Mouse (Mus musculus): ENCODE results near the gene Hist2h4. TPM values are rescaled to one million over a fixed set of nuclear protein-coding genes. Genes with fewer than 3 reads are reported as not detected.
"Not testable (repeated sequence)": the region's sequence is repeated elsewhere in the genome, so short reads cannot be mapped to it uniquely, and the experiment has no call there.

The Hist2h4 gene
- 1 to 10 TPM; 7.0 to 7.1 TPM for polyA plus RNA-seq (2017; shearing (Covaris generic))

DNA sequence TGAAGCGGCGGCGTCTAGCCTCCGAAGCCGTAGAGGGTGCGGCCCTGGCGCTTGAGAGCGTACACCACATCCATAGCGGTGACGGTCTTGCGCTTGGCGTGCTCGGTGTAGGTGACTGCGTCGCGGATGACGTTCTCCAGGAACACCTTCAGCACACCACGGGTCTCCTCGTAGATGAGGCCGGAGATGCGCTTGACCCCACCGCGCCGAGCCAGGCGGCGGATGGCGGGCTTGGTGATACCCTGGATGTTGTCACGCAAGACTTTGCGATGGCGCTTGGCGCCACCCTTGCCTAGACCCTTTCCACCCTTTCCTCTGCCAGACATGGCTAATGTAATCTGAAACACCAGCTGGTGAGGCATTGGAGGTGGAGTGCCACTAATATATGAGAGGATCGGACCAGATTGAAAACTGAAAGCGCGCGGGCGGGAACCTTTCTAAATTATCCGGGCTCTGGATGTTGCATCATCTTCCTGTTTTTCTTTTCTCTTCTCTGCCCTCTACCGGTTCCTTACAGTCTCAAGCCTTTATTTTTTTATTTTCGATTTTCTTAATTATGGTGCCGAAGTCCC lies at the start of gene Hist2h4:
Gene Hist2h4 (minus strand): TSS at position 333 of the 572 bp plus-strand sequence.
- peak; percentile 83 for ATAC-seq

GRCm38 (mm10) chr3:96312341-96313098 lies 49.4 kb upstream of the Hist2h4 start:
- ATAC-seq: no peak

DNA sequence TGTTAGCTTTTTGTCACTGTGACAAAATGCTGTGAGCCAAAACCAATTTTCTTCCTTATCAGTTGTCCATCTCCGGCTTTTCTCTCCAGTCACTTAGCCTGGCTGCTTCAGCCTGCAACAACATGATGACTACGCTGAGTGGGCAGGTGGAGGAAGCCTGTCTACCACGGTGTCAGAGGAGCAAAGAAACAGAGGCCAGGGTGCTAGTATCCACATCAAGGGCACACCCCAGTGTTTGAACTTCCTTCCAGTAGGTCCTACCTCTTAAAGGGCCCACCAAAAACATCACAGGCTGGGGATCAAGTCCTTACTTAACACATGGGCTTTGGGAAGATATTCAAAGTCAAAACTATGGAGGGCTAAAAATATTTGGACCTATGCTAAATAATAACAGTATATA lies 46.3 kb upstream of the Hist2h4 start:
- no peak for ATAC-seq

- ATAC-seq: no peak
Observed at GRCm38 (mm10) chr3:96306506-96306905, 43.4 kb upstream of the Hist2h4 start.

DNA sequence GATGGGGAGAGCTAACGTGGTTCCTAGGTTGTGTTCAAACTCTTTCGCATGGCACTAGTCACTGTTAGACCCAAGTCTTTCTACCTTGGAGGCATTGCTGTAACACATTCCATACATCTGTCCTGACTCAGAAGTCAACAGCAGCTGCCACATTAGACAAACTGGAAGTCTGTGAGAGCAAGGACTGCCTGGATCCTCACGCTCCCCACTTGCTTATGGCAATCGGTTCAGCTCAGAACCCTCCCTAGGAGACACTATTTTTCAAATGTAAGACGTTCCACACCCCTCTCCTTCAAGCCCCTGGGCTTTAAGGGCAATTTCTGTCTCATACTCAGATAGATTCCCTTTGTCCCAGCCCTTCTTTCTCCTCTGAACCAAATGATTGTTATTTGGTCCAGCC lies 39.0 kb upstream of the Hist2h4 start:
- ATAC-seq: no peak

DNA sequence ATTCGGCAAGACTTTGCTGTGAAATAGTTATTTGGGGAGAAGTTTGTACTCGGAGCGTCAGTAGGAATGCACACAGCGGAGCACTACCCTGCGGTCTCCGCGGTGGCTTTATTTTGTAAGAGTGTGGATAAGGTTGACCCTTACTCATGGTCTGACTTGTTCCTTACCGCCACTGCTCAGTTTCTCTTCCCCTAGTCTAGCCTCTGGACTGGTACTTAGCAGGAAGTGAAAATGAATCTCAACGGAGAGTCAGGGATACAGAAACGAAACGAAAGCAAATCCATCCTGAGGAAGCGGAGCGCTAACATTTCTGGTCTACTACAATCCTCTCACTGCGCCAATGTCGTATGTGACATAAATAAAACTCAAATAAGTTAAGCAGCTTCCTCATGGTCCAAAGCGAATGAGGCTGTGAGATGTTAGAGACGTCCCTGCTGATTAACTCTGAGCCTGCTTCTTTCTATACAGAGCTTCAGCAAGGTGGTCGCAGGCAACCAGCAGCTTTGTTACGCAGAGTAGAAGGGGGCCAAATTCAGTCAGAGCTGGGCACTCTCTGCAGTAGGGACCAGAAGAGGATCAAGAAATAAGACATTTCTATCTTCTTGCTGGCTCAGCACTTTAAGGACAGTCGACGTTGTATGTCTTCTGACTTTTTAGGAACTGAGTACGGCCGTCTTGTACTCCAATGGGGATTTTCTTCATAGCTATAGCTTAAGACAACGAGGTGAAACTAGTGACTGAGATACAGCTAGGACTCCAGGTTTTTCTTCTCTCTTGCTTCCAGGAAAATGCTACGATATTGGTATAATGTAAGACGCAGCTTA lies 37.8 kb upstream of the Hist2h4 start:
- ATAC-seq: peak; percentile 41

- no peak for ATAC-seq
Observed at GRCm38 (mm10) chr3:96299562-96299961, 36.5 kb upstream of the Hist2h4 start.

- no peak for ATAC-seq
Observed at GRCm38 (mm10) chr3:96298360-96298759, 35.2 kb upstream of the Hist2h4 start.

- ATAC-seq: no peak
Observed at GRCm38 (mm10) chr3:96293787-96294186, 30.7 kb upstream of the Hist2h4 start, which contains the start of gene Fcgr1. Gene Fcgr1, minus strand, starts transcription at chr3:96293969.

DNA sequence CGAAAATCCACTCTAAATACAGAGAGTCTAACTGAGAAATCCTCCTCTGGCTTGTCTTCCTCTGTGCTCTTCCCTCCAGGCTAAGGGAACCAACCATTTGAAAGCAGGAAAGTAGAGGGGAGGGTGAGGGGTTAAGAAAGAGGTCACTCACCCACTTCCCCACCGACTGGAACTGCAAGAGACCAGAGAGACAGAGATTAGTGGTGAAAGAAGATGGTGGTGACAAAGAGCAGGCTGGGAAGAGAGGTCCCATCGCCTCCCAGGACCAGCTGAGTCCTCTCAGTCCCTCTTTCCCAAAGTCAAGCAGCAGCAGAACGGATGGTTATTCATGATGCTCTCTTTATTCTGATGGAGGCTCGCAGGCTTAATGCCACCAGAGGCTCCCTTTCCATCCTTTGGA lies 30.3 kb upstream of the Hist2h4 start:
- no peak for ATAC-seq

- no peak for ATAC-seq
Observed at GRCm38 (mm10) chr3:96292641-96293040, 29.5 kb upstream of the Hist2h4 start.

- ATAC-seq: not testable (repeated sequence)
Observed at GRCm38 (mm10) chr3:96290727-96291126, 27.6 kb upstream of the Hist2h4 start.

DNA sequence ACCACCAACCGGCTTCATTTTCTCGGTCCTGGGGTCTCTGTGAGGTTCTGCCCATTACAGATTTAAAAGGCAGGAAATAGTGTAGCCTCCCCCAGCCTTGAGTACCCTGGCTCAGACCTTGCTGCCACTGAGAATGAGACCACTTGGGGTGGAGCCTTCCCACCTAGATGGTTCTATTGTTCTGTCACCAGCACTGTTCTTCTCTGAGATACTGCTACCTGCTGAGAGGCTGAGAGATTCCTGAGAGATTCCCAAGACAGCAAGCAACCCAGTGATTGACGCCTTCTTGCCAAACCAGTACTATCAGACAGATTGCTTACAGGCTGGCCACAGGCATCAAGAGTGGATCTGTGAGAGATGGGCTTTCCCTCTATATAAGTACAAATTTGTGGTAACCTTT lies 26.1 kb upstream of the Hist2h4 start:
- ATAC-seq: no peak

DNA sequence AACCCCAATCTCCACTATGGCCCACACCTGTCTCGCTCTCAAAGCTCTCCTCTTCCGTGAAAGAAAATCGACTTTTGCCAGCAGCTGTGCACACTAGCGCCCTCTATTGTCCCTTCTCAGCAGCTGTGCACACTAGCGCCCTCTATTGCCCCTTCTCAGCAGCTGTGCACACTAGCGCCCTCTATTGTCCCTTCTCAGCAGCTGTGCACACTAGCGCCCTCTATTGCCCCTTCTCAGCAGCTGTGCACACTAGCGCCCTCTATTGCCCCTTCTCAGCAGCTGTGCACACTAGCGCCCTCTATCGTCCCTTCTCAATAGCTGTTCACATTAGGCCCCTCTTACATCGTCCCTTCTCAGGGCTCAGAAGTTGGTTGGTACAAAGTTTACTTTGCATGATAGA lies 24.2 kb upstream of the Hist2h4 start:
- ATAC-seq: not testable (repeated sequence)

DNA sequence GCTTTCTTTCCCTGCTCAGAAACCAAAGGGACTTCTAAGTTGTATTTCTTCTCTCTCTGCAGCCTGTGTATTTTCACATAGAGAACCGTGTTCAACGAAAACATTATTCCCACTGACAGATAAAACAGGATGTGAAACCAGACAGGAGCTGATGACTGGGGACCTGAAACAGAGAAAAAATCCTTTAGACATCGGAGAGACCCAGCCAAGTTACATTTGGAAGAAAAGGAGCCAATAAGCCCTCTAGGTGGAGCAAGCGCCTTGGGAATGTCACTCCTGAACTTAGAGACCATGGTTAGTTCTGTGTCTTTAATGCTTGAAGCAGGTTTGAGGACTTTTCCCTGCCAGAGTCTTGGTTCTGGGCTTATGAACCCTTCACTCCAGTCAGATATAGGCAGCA lies 21.3 kb upstream of the Hist2h4 start:
- no peak for ATAC-seq

DNA sequence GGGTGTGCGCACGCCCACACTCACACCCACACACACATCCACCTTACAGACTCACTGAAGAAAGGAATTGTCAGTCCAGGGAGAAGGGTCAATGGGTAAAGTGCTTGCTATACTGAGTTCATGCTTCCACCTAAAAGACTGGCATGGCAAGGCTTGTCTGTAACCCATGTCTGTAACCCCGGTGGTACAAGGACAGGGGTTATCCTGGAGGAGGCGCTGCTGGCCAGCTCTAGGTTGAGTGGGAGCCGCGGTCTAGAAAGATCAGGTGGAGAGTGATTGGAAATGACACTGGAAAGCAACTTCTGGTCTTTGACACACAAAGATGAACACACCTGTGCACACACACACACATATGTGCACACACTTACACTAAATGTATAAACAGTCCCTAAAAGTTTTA lies 17.5 kb upstream of the Hist2h4 start:
- no peak for ATAC-seq

DNA sequence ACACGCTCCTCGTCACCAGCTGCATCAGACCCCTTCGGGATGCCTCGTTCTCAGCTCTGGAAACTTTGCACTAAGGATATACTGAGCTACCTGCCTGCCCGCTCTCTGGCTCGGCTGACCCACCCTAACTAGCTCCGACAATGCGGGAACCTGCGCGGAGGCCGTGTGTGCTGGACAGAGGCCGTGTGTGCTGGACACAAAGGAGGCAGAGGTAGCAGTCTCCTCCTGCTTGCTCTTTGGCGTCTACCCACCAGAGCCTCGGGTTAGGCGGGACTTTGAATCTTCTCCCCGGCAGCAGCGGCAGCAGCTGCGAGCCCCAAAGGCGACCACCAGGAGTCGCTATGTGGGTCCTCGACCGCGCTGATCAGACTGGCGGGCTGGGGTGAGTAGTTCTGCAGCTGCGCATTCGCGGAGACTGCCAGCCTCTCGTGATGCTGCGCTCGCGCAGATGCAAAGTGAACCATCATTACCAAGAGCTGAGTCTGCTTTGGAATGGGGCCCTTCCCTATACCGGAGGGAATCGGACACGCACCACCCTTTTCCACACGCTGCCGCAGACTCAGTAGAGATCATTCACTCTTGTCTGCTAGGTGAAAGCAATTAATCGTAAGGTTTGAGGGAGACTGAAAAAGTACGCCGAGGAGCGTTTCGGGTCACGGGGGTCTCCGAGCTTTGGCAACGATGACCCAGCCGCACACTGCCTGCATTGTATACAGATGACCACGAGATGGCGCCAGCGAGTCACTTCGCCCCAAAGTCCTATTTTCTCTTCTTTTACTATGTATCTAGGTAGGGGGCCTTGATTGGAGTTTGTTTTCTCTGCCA lies 14.9 kb upstream of the Hist2h4 start:
- peak; percentile 85 for ATAC-seq

DNA sequence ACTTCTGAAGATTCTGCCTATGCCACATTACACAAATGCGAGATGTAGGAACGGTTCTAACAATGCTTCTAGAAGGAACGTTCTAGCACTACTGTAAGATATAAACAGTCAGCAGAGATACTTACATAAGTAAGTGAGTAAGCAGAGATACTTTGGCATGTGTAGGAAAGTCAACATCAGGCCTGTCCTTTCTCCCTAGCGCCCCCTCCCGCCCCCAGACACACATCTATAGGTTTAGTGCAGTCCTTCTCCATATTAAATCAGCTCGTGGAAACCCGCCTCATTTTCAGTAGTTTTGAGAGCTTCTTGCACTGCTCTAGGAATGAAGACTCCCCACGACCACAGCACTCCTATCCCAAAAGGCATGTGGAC lies 14.3 kb upstream of the Hist2h4 start:
- ATAC-seq: no peak

DNA sequence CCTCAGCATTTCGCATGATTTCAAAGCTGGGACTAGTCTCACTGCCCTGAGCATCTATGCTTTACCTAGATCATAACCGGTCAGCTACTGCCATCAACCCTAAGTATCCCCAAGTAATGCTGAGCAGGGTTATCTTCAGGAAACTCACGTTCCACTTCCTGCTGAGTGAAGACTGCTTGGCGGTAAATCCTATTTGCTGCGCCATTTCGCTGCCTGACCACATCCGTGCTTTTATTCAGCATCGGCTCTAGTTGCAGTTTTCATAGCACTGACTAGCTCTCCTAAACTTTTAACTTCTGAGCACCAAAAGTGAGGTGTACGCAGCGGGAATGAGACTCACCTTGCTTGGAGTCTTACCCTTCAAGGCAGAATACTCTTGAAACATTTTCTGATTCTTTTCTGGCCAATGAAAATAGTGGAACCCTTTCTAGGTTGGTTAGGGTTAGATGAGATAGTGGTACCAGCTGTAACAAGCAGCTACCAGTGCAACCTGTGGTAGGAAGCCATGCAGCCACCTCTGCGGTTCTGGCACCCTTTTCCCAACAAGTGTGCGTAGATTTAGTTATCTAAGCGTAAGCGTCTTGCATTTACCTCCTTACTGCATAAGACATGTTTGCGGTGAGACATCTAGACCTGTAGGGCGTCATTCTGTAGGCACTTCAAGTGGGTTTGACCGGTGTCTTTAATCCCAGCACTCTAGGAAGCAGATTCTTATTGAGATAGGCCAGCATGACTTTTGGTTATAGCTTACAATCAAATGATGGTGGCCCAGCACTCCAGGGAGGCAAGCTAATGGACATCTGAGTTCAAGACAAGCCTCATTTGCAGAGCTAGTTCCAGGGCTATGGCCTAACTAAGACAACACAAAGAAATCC lies 10.7 kb upstream of the Hist2h4 start:
- peak; percentile 42 for ATAC-seq

GRCm38 (mm10) chr3:96269511-96270474 lies 6.7 kb upstream of the Hist2h4 start, which contains the start of gene Hist2h2bb:
Gene Hist2h2bb, plus strand, starts transcription at chr3:96269752.
- peak; percentile 86 for ATAC-seq
